Mouse (Mus musculus) ES-Bruce4 (cell line): Measurements from ENCODE around the gene Fam219b.

Experiments used
- CTCF ChIP-seq: IDR thresholded peaks from one replicate; pipeline ENCODE4 v1.8.1; 2011; ENCODE audit warnings: low read depth, low read length
- POLR2A ChIP-seq: IDR thresholded peaks from one replicate; pipeline ENCODE4 v1.8.1; 2011; ENCODE audit warnings: low read length; ENCODE audit not compliant: insufficient read depth

DNA sequence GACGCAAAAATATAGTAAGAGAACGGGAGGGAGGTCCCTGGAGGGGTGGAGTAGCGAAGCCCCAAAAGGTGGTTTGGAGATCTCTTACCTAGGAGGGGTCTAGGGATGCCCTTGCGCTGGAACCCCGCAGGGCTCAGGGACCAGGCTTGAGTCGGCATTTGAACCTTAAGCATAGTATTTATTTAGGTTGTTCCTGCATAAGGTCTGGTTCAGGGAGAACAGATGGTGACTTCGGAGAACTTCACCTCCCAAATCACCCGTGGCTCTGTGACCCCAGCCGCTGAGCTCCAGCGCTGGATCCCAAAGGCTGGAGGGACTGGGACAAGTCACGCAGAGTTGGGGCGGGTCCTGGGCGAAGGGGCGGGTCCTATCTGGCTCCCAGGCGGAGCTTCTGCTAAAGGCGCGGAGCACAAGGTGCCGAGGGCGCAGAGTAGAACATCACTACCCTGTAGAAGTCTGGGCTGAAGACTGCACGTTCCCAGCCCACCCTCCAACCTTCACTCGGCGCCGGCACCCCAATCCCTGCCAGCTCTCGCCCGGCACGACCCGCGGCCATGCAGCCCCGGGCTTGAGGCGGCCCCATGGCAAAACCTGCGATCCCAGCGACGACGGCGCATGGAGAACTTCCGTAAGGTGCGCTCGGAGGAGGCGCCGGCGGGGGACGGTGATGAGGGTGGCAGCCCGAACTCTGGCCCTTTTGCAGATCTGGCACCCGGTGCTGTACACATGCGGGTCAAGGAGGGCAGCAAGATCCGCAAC lies 33.5 kb upstream of the Fam219b start, which contains the start of gene Rpp25:
- TF ChIP-seq CTCF = no peak
- TF ChIP-seq POLR2A = peak; percentile 65
